Mouse (Mus musculus): ENCODE measurements around the gene Rabac1.

DNA sequence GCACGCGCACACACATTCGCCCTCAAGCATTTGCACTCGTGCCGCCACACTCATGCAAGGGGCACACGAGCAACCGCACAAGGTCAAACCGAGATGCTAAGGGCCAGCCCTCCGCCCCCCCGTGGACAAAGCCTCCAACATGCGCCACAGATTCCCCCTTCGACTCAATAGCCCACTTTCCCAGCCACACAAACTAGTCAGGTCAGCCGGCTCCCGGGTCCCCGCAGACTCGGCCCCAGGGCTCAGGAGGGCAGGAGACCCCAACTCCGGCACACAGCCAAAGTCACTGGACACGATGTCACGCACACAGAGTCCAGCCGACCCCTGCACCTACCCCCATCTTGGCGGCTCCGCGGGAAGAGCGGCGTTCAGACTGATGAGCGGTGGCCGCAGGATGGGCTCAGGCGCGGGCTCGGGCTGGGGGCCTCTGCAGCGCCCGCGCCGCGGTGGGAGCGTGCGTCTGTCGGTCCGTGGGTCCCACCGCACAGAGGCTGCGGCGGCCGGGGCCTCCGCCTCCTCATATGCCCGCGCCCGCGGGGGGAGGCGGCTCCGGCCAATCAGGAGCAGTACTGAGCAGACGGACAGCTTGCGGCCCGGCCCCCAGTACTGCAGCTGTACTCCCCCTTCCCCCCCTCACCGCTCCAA, 33.0 kb upstream of the Rabac1 start, which contains the start of gene Atp1a3:
- TF ChIP-seq CTCF (IDR thresholded peaks at IDR 0.05; ENCODE audit: borderline replicate concordance, insufficient read depth, low read length) (no peak), POLR2A (IDR thresholded peaks at IDR 0.05; ENCODE audit: low read depth, low read length) (no peak)
